Mouse (Mus musculus): ENCODE measurements at regions not wholly inside any gene's neighbourhood (a gene's known extent, or its start where the extent isn't known, plus 50 kb on each side); places are given as distances from the start of the nearest gene placed in this dataset.

GRCm38 (mm10) chr2:114911845-114912500 lies 257.2 kb upstream of the Dph6 start:
- TF ChIP-seq CTCF (IDR thresholded peaks at IDR 0.05; ENCODE audit: borderline replicate concordance, insufficient read depth, low read depth, low read length) (no peak), POLR2A (IDR thresholded peaks at IDR 0.05; ENCODE audit: borderline replicate concordance, insufficient read depth, low read length) (no peak)
